Mouse (Mus musculus): ENCODE measurements around the gene Hoxd1. TPM values are rescaled to one million over a fixed set of nuclear protein-coding genes. Genes with fewer than 3 reads are reported as not detected.

Gene Hoxd1
- total RNA-seq, 1 experiment = 0.36 TPM

DNA sequence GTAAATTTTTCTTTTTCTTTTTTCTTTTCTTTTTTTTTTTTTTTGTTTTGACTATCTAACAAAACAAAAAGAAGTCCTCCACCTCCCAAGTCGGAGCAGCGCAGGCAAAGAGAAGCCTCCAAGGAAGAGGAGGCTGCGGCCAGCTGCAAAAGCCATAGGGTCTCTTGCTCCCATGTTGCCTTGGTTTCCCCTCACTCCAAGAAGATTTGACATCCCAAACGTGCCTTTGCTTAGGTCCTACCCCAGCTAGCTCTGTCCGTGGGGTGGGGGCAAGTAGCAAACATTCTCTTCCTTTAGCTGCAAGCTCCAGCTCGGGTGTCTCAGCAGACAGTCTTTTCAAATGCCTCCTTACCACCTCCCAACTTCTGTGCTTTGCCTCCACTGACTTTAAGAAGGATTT is 29.0 kb upstream of the Hoxd1 start:
- H3K4me1 ChIP-seq (ENCODE audit: control insufficient read depth in 2 of 2, insufficient read depth in 2 of 2, low read length in 2 of 2, poor library complexity in 1 of 2) = peaks cover 0 to 2% of the 10 kb centered on the region in 2 experiments; a peak in 1 of 4 replicates
- no peak overlapping the region for H3K4me3 ChIP-seq (ENCODE audit: insufficient read depth in 1 of 2, low read depth in 1 of 2, low read length in 2 of 2, poor library complexity in 1 of 2, severe bottlenecking in 1 of 2)
- DNase-seq (ENCODE audit: low read depth, low spot score) = no peak
- no peak overlapping the region for H3K27ac ChIP-seq (ENCODE audit: insufficient read depth, low read depth, low read length, poor library complexity, severe bottlenecking)
- H3K36me3 ChIP-seq (ENCODE audit: control insufficient read depth, insufficient read depth, low read length, poor library complexity, severe bottlenecking) = no peaks in the 10 kb centered on the region
- in situ Hi-C loops (cut with MboI; ENCODE audit: low sequenced_read_pairs in 2 of 2, unreplicated experiment in 2 of 2) = no loop called here
- no peak overlapping the region for H3K9ac ChIP-seq (ENCODE audit: insufficient read depth, low read depth, low read length, poor library complexity, severe bottlenecking)
- TF ChIP-seq MAFK (IDR thresholded peaks at IDR 0.05; ENCODE audit: insufficient read depth, low read depth, low read length) (no peak), HCFC1 (IDR thresholded peaks at IDR 0.05; ENCODE audit: borderline replicate concordance, insufficient read depth, low read length) (no peak), ZC3H11A (IDR thresholded peaks at IDR 0.05; ENCODE audit: borderline replicate concordance, low read depth, low read length) (no peak), ZNF384 (IDR thresholded peaks at IDR 0.05; ENCODE audit: low read depth, low read length) (no peak), CHD2 (IDR thresholded peaks at IDR 0.05; ENCODE audit: low read depth, low read length) (no peak)
- H3K9me3 ChIP-seq (ENCODE audit: control insufficient read depth, insufficient read depth, low read depth, low read length) = no peaks in the 10 kb centered on the region

DNA sequence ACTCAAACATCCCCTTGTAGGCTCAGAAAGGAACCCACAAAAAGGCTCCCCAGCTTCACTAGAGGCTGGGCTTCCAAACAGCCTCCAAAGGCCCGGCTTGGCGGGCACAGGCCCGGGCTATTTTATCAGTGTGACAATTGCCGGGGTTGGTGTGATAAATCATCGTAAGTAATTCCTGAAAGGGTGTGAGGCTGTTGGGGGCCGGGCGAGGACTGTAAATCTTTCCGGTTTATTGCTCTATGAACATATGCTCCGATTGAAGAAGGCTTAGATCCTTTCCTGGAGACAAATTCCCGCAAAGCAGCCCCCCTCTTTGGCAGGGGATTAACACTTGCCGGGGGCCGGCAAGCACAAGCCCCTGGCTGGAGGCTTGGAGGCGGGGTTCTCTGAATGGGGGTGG is 28.3 kb upstream of the Hoxd1 start:
- no peaks in the 10 kb centered on the region for H3K36me3 ChIP-seq (ENCODE audit: control insufficient read depth, insufficient read depth, low read length, poor library complexity, severe bottlenecking)
- no peak for TF ChIP-seq ZC3H11A (IDR thresholded peaks at IDR 0.05; ENCODE audit: borderline replicate concordance, low read depth, low read length)
- TF ChIP-seq CHD2 (IDR thresholded peaks at IDR 0.05; ENCODE audit: low read depth, low read length) = no peak
- no peak for TF ChIP-seq MAFK (IDR thresholded peaks at IDR 0.05; ENCODE audit: insufficient read depth, low read depth, low read length)
- no peak for TF ChIP-seq ZNF384 (IDR thresholded peaks at IDR 0.05; ENCODE audit: low read depth, low read length)
- TF ChIP-seq HCFC1 (IDR thresholded peaks at IDR 0.05; ENCODE audit: borderline replicate concordance, insufficient read depth, low read length) = no peak
- in situ Hi-C loops (cut with MboI; ENCODE audit: low sequenced_read_pairs in 2 of 2, unreplicated experiment in 2 of 2) = no loop called here
- no peak for DNase-seq (ENCODE audit: low read depth, low spot score)
- H3K4me1 ChIP-seq (ENCODE audit: control insufficient read depth in 2 of 2, insufficient read depth in 2 of 2, low read length in 2 of 2, poor library complexity in 1 of 2) = peaks cover 0 to 2% of the 10 kb centered on the region in 2 experiments; a peak in 1 of 4 replicates
- no peak overlapping the region for H3K9ac ChIP-seq (ENCODE audit: insufficient read depth, low read depth, low read length, poor library complexity, severe bottlenecking)
- H3K27ac ChIP-seq (ENCODE audit: insufficient read depth, low read depth, low read length, poor library complexity, severe bottlenecking) = no peak overlapping the region
- H3K4me3 ChIP-seq (ENCODE audit: insufficient read depth in 1 of 2, low read depth in 1 of 2, low read length in 2 of 2, poor library complexity in 1 of 2, severe bottlenecking in 1 of 2) = no peak overlapping the region
- no peaks in the 10 kb centered on the region for H3K9me3 ChIP-seq (ENCODE audit: control insufficient read depth, insufficient read depth, low read depth, low read length)

DNA sequence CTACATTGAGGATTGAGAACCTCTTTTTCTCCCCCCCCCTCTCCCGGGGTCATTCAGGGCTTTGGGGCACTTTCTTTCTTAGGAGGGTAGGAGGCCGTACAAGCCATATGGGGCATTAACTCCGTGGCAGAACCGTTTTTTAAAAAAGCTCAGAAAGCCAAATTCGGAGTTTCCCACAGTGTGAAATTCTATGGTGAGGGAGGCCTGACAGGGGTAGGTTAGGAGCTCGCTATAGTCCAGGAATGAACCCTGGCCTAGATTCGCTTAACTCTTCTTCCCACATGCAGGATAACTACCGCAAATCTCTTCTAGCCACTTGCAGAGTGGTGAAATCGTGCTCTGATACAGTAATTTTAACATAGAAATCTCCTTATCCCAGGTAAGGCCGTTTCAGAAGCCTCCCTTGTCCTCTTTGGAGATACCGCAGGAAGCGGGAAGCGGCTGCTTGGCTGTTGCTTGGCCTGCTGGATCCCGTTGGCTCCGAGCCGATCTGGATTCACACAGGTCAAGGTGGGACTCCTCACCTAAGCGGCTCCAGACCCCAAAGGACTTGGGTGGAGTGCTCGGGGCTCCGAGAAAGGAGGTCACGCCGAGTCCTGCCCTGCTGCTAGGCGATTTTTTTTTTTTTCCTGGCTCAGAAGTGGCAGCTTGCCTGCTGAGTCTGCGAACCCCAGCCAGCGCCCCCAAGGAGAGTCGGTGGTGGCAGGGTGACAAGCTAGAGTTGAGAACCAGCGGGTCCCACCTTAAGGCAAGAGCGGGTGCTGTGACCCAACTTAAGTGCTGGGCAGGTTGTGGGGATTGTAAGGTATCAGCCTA is 27.6 kb upstream of the Hoxd1 start:
- H3K36me3 ChIP-seq (ENCODE audit: control insufficient read depth, insufficient read depth, low read length, poor library complexity, severe bottlenecking) = no peaks in the 10 kb centered on the region
- TF ChIP-seq ZNF384 (IDR thresholded peaks at IDR 0.05; ENCODE audit: low read depth, low read length) (no peak), ZC3H11A (IDR thresholded peaks at IDR 0.05; ENCODE audit: borderline replicate concordance, low read depth, low read length) (no peak), MAFK (IDR thresholded peaks at IDR 0.05; ENCODE audit: insufficient read depth, low read depth, low read length) (no peak), CHD2 (IDR thresholded peaks at IDR 0.05; ENCODE audit: low read depth, low read length) (no peak), HCFC1 (IDR thresholded peaks at IDR 0.05; ENCODE audit: borderline replicate concordance, insufficient read depth, low read length) (no peak)
- H3K4me3 ChIP-seq (ENCODE audit: insufficient read depth in 1 of 2, low read depth in 1 of 2, low read length in 2 of 2, poor library complexity in 1 of 2, severe bottlenecking in 1 of 2) = no peak overlapping the region
- no peak overlapping the region for H3K9ac ChIP-seq (ENCODE audit: insufficient read depth, low read depth, low read length, poor library complexity, severe bottlenecking)
- H3K27ac ChIP-seq (ENCODE audit: insufficient read depth, low read depth, low read length, poor library complexity, severe bottlenecking) = no peak overlapping the region
- H3K9me3 ChIP-seq (ENCODE audit: control insufficient read depth, insufficient read depth, low read depth, low read length) = no peaks in the 10 kb centered on the region
- in situ Hi-C loops (cut with MboI; ENCODE audit: low sequenced_read_pairs in 2 of 2, unreplicated experiment in 2 of 2) = loop anchor here in 1 of 2 experiments (5.0 kb wide), 1 partner anchor 43 kb away; the partner anchor contains the start of gene Hoxd10
- DNase-seq (ENCODE audit: low read depth, low spot score) = no peak
- peaks cover 0 to 2% of the 10 kb centered on the region in 2 experiments; a peak in 1 of 4 replicates for H3K4me1 ChIP-seq (ENCODE audit: control insufficient read depth in 2 of 2, insufficient read depth in 2 of 2, low read length in 2 of 2, poor library complexity in 1 of 2)

DNA sequence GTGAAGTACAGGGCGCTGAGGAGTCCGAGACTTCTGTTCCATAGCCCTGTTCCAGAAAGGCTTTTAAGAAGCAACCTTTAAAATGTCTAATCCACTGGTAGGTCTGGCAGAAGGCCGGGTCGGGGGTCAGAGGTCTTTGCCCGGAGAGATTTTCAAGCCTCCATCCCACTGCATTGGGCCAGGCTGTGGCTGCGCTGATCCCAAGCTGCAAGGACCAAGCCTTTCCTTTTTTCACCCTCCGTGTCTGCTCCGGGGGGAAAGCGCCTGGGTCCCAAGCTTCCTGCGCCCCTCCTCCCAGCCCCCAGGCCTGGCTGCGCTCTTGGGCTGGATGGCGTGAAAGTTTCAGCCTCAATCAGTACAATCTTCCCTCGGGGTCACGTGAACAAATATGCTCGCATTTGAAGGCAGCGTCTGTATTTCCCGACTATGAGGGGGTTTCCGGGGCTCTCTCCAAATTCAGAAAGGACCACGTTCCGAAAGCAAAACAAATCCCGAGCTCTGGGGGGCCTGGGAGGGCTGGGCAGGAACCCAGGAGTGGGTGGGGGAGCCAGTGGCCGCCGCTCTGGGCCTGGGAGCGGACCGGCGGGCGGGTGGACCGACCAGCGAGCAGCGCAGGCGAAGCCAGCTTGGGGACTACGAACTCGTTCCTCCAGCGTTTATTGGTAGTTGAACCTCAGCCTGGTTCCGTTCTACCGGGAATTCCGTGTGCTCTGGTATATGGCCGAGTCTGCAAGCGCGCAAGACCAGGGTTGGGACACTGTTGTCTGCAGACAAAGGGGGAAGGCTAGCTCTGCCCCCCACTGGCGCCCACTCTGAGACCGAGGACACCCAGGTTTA is 26.7 kb upstream of the Hoxd1 start:
- H3K36me3 ChIP-seq (ENCODE audit: control insufficient read depth, insufficient read depth, low read length, poor library complexity, severe bottlenecking) = no peaks in the 10 kb centered on the region
- TF ChIP-seq MAFK (IDR thresholded peaks at IDR 0.05; ENCODE audit: insufficient read depth, low read depth, low read length) = no peak
- no peak for TF ChIP-seq ZNF384 (IDR thresholded peaks at IDR 0.05; ENCODE audit: low read depth, low read length)
- TF ChIP-seq ZC3H11A (IDR thresholded peaks at IDR 0.05; ENCODE audit: borderline replicate concordance, low read depth, low read length) = no peak
- TF ChIP-seq HCFC1 (IDR thresholded peaks at IDR 0.05; ENCODE audit: borderline replicate concordance, insufficient read depth, low read length) = no peak
- TF ChIP-seq CHD2 (IDR thresholded peaks at IDR 0.05; ENCODE audit: low read depth, low read length) = no peak
- DNase-seq (ENCODE audit: low read depth, low spot score) = no peak
- no peak overlapping the region for H3K9ac ChIP-seq (ENCODE audit: insufficient read depth, low read depth, low read length, poor library complexity, severe bottlenecking)
- H3K9me3 ChIP-seq (ENCODE audit: control insufficient read depth, insufficient read depth, low read depth, low read length) = no peaks in the 10 kb centered on the region
- no peak overlapping the region for H3K27ac ChIP-seq (ENCODE audit: insufficient read depth, low read depth, low read length, poor library complexity, severe bottlenecking)
- in situ Hi-C loops (cut with MboI; ENCODE audit: low sequenced_read_pairs in 2 of 2, unreplicated experiment in 2 of 2) = loop anchor here in 1 of 2 experiments (5.0 kb wide), 1 partner anchor 44 kb away; the partner anchor contains the start of gene Hoxd10
- H3K4me3 ChIP-seq (ENCODE audit: insufficient read depth in 1 of 2, low read depth in 1 of 2, low read length in 2 of 2, poor library complexity in 1 of 2, severe bottlenecking in 1 of 2) = peak overlapping the region in 1 of 2 experiments; percentile 3; a peak in 1 of 4 replicates
- H3K4me1 ChIP-seq (ENCODE audit: control insufficient read depth in 2 of 2, insufficient read depth in 2 of 2, low read length in 2 of 2, poor library complexity in 1 of 2) = peaks cover 0 to 2% of the 10 kb centered on the region in 2 experiments; a peak in 1 of 4 replicates

All from ES-E14 (cell line).